Mouse (Mus musculus): Measurements from ENCODE around the gene Lce1j.

- TF ChIP-seq EP300 (IDR thresholded peaks at IDR 0.05) (no peak), CTCF (IDR thresholded peaks at IDR 0.05) (no peak)
Observed at GRCm38 (mm10) chr3:92752238-92752637, 38.1 kb downstream of the Lce1j start, which contains the start of gene Lce1g.
